Mouse (Mus musculus) bone marrow macrophage, adult 2 months (primary cell): Measurements from ENCODE around the gene 1110004F10Rik.

Experiments
- CTCF ChIP-seq: IDR thresholded peaks from 2 replicates; pipeline ENCODE4 v1.5.1; 2012; ENCODE audit warnings: low read depth, mild to moderate bottlenecking, low read length, moderate library complexity
- POLR2A ChIP-seq: IDR thresholded peaks from 2 replicates; pipeline ENCODE4 v1.6.1; 2012; ENCODE audit warnings: mild to moderate bottlenecking, low read depth, low read length, borderline replicate concordance

DNA sequence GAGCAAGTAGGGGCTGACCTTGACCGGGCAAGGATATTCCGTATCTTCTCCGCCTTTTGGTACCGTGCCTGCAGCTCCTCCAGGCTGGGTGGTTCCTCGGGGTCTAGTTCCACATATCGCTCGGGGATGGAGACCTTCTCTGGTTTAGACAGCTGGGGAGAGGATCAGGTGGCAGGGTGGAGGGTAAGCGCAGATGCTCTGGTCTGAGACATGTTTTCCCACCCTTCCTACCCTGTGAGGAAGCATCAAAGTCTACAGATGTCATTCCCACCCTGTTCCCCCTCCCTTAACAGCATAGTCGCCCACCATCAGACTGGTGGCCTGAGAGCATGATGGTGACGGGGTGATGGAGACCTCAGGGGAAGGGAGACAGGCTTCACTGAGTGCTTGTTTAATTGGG, 90.2 kb downstream of the 1110004F10Rik start:
- TF ChIP-seq CTCF (no peak), POLR2A (no peak)
